8 mouse cellular contexts compared by ENCODE assay signal in the genomic region with DNA sequence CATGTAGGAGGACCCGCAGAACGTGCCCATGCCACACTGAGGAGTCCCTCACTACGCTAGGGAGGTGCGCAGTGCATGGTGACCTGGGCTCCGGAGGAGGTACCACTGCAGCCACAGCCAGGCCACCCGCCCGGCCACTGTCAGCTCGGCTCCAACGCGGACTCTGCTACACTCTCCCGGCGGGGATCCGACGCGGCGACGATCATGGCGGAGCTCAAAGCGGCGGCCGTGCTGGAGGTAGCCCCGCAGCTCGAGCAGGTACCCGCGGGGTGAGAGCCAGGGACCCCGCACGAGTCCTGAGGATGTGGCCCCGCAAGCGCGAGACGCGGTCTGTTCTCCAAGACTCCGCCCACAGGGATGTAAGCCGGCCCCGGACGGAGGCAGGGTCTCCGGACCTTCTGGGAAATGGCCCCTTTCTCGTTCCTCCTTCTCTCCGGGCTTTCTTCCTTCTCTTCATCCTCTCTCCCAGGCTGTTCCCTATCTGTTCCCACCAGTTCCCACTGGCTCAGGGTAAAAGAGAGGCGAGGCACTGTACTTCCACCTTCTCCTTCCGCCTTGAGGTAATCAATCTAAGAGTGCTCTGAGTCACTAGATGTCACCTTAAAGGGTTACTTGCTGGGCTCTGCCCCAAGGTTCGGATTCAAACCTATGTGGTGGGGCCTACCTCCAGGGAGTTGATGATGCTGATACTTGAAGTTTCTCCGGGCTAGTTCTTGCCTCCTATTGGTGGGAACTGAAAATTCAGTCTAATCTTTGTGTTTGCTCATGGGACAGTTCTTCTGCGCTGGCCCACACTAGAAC. TPM values are rescaled to one million over a fixed set of nuclear protein-coding genes. Genes with fewer than 3 reads are reported as not detected.
DNase-seq lines count a peak whose midpoint lies in the region; ATAC-seq and TF ChIP-seq lines count a peak whose summit lies in the region.

No protein-coding gene starts in this region.

- no peak overlapping the region for H3K27ac ChIP-seq in liver, adult 2 months (replicated peaks; ENCODE audit: insufficient read depth, low read depth, low read length)
- H3K27ac ChIP-seq in embryonic facial prominence, embryonic 14.5 days (replicated peaks; ENCODE audit: low read depth, low read length), result peak overlapping the region; percentile 61
- H3K27ac ChIP-seq in midbrain, embryonic 14.5 days (replicated peaks; ENCODE audit: low read depth, low read length), result no peak overlapping the region

- no peaks in the 10 kb centered on the region for H3K36me3 ChIP-seq in liver, adult 2 months (ENCODE audit: control insufficient read depth, insufficient read depth, low read length)
- H3K36me3 ChIP-seq in embryonic facial prominence, embryonic 14.5 days (ENCODE audit: control insufficient read depth, insufficient read depth, low read length), result no peaks in the 10 kb centered on the region
- no peaks in the 10 kb centered on the region for H3K36me3 ChIP-seq in midbrain, embryonic 14.5 days (ENCODE audit: control insufficient read depth, insufficient read depth, low read length)

- ATAC-seq in activated CD4-positive, CD25-positive, alpha-beta regulatory T cell, adult 4 months, result peak; percentile 69
- peak; percentile 76 for ATAC-seq in embryonic facial prominence, embryonic 14.5 days (ENCODE audit: low read depth)
- peak; percentile 68 for ATAC-seq in midbrain, embryonic 14.5 days (ENCODE audit: low FRiP score, low TSS enrichment)

- H3K9me3 ChIP-seq in embryonic facial prominence, embryonic 14.5 days (ENCODE audit: control insufficient read depth, low read length), result no peaks in the 10 kb centered on the region
- H3K9me3 ChIP-seq in midbrain, embryonic 14.5 days (ENCODE audit: control insufficient read depth, low read length), result no peaks in the 10 kb centered on the region

- H3K79me2 ChIP-seq in liver, adult 2 months (ENCODE audit: control insufficient read depth, insufficient read depth, low read length), result no peaks in the 10 kb centered on the region

- TF ChIP-seq CTCF in liver, adult 2 months (IDR thresholded peaks at IDR 0.05; ENCODE audit: low read depth, low read length), result no peak

- DNase-seq in liver, adult 2 months (ENCODE audit: extremely low read depth, low read depth, low spot score), result no peak
- no peak for DNase-seq in liver
- DNase-seq in embryonic facial prominence, embryonic 14.5 days (ENCODE audit: low spot score), result peak; percentile 72
- peak; percentile 79 for DNase-seq in induced T-regulatory cell, adult 2 months (ENCODE audit: low read depth)
- DNase-seq in midbrain, embryonic 14.5 days, result peak; percentile 67
- DNase-seq in layer of hippocampus, adult 9-10 months (ENCODE audit: low spot score), result no peak
- DNase-seq in urinary bladder, postnatal 10 days (ENCODE audit: low spot score), result no peak

- peak overlapping the region; percentile 51; the same call in 1 of the 2 replicates for H3K9ac ChIP-seq in liver, adult 2 months (ENCODE audit: low read depth, low read length)
- H3K9ac ChIP-seq in embryonic facial prominence, embryonic 14.5 days (ENCODE audit: low read depth, low read length), result peak overlapping the region; percentile 83
- peak overlapping the region; percentile 73 for H3K9ac ChIP-seq in midbrain, embryonic 14.5 days (replicated peaks; ENCODE audit: low read length)

- peaks cover 10% of the 10 kb centered on the region; the same call in 1 of the 2 replicates for H3K27me3 ChIP-seq in liver, adult 2 months (ENCODE audit: control insufficient read depth, insufficient read depth, low read length)
- no peaks in the 10 kb centered on the region for H3K27me3 ChIP-seq in embryonic facial prominence, embryonic 14.5 days (replicated peaks; ENCODE audit: control insufficient read depth, insufficient read depth, low read length)
- peaks cover 7% of the 10 kb centered on the region; the same call in 1 of the 2 replicates for H3K27me3 ChIP-seq in midbrain, embryonic 14.5 days (ENCODE audit: control insufficient read depth, insufficient read depth, low read length)

- H3K4me1 ChIP-seq in liver, adult 2 months (ENCODE audit: control insufficient read depth, insufficient read depth, low read length), result peaks cover 5% of the 10 kb centered on the region
- H3K4me1 ChIP-seq in embryonic facial prominence, embryonic 14.5 days (ENCODE audit: control insufficient read depth, insufficient read depth, low read length), result peaks cover 12% of the 10 kb centered on the region
- H3K4me1 ChIP-seq in midbrain, embryonic 14.5 days (ENCODE audit: control insufficient read depth, insufficient read depth, low read length), result no peaks in the 10 kb centered on the region

- TF ChIP-seq POLR2A in liver, adult 2 months (IDR thresholded peaks at IDR 0.05; ENCODE audit: extremely low read depth, insufficient read depth, low read length), result no peak

- H3K4me2 ChIP-seq in embryonic facial prominence, embryonic 14.5 days (ENCODE audit: low read depth, low read length), result peak overlapping the region; percentile 89
- peak overlapping the region; percentile 87 for H3K4me2 ChIP-seq in midbrain, embryonic 14.5 days (ENCODE audit: low read length)

- 5% methylated on average over 44 of the region's 44 CpGs for WGBS in liver, adult 2 months
- WGBS in embryonic facial prominence, embryonic 14.5 days, result 2% methylated on average over 38 of the region's 44 CpGs
- WGBS in midbrain, embryonic 14.5 days, result 3% methylated on average over 44 of the region's 44 CpGs

- peak overlapping the region; percentile 60 for H3K4me3 ChIP-seq in liver, adult 2 months (ENCODE audit: insufficient read depth, low read depth, low read length)
- H3K4me3 ChIP-seq in embryonic facial prominence, embryonic 14.5 days (ENCODE audit: low read depth, low read length), result peak overlapping the region; percentile 71
- peak overlapping the region; percentile 65 for H3K4me3 ChIP-seq in midbrain, embryonic 14.5 days (replicated peaks; ENCODE audit: low read depth, low read length)

RNA-seq across cellular contexts. Expression of a gene that starts 23.7 kb away (rescaled TPM):
- total RNA-seq in liver, adult 2 months (2014; rRNA removed), result 0.27 TPM in 1 of 2 replicates, not detected in the other
- 0.22 TPM in 1 of 2 replicates, not detected in the other for polyA plus RNA-seq in liver, adult 2 months (2012; rRNA removed)
- 10 to 100 TPM in 1 of 2 experiments, 1 to 10 TPM in 1; 4.7 to 10.3 TPM for polyA plus RNA-seq in activated CD4-positive, CD25-positive, alpha-beta regulatory T cell, adult 4 months (2017; shearing (Covaris generic))
- 605 and 677 TPM in 2 replicates for polyA plus RNA-seq in embryonic facial prominence, embryonic 14.5 days (2014; fragmentation: Nextera tagmentation; extraction: Ambion mirVana)
- polyA plus RNA-seq in midbrain, embryonic 14.5 days (2014; fragmentation: Nextera tagmentation; extraction: Ambion mirVana), result 37.6 and 41.3 TPM in 2 replicates

RNA-seq across cellular contexts. Expression of a gene that starts 51.7 kb away (rescaled TPM):
- 2.0 and 2.4 TPM in 2 replicates for total RNA-seq in liver, adult 2 months (2014; rRNA removed)
- 0.56 and 1.1 TPM in 2 replicates for polyA plus RNA-seq in liver, adult 2 months (2012; rRNA removed)
- 1 to 10 TPM; 2.1 to 2.6 TPM for polyA plus RNA-seq in activated CD4-positive, CD25-positive, alpha-beta regulatory T cell, adult 4 months (2017; shearing (Covaris generic))
- 6.8 and 8.0 TPM in 2 replicates for polyA plus RNA-seq in embryonic facial prominence, embryonic 14.5 days (2014; fragmentation: Nextera tagmentation; extraction: Ambion mirVana)
- 0.42 and 1.6 TPM in 2 replicates for polyA plus RNA-seq in midbrain, embryonic 14.5 days (2014; fragmentation: Nextera tagmentation; extraction: Ambion mirVana)

Comparison
In these comparisons a context has a peak if more than half of its experiments do, and no peak if none do; other contexts are left out.
1. DNase-seq: peak in embryonic facial prominence, embryonic 14.5 days (single experiment), induced T-regulatory cell, adult 2 months (single experiment) and midbrain, embryonic 14.5 days (single experiment); none in liver, adult 2 months (single experiment), liver (single experiment), layer of hippocampus, adult 9-10 months (single experiment) and urinary bladder, postnatal 10 days (single experiment).
2. RNA of a gene that starts 23.7 kb away (polyA plus RNA-seq): 605 to 677 TPM in embryonic facial prominence, embryonic 14.5 days; 37.6 to 41.3 TPM in midbrain, embryonic 14.5 days, 4.7 to 10.3 TPM in activated CD4-positive, CD25-positive, alpha-beta regulatory T cell, adult 4 months and 0.22 TPM in liver, adult 2 months; every median in the first group is over 10 times any median in the second.
3. Peak in every context shown above with its lines, with median percentiles within 50 percentile points of each other: H3K4me3 ChIP-seq, H3K9ac ChIP-seq and ATAC-seq.